Mouse (Mus musculus): ENCODE results near the gene Gm20388. TPM values are rescaled to one million over a fixed set of nuclear protein-coding genes. Genes with fewer than 3 reads are reported as not detected.

Gene Gm20388
- polyA plus RNA-seq, 2 experiments = 8.5 TPM; not detected in 1

DNA sequence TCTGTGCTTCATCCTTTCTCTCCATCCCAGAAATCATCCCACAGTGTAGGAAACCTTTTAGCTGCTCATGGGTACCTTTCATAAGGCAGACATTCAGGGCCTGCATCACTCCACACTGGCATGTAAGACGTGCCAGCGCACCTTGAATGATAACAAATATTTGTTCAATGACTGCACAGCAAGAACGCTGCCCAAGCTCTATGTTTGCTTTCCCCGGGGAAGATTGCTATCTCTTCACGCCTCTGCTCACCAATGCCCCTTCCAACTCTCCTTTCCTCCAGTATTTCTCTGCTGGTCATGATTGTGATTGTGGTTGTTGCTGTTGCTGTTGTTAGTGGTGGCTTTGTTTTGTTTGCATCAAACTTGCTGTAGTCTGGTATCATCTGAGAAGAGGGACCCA lies 4292.3 kb downstream of the Gm20388 start:
- H3K4me1 ChIP-seq (replicated peaks; ENCODE audit: control insufficient read depth in 2 of 2, insufficient read depth in 2 of 2, low read length in 1 of 2) = no peaks in the 10 kb centered on the region
- no peak overlapping the region for H3K27ac ChIP-seq

DNA sequence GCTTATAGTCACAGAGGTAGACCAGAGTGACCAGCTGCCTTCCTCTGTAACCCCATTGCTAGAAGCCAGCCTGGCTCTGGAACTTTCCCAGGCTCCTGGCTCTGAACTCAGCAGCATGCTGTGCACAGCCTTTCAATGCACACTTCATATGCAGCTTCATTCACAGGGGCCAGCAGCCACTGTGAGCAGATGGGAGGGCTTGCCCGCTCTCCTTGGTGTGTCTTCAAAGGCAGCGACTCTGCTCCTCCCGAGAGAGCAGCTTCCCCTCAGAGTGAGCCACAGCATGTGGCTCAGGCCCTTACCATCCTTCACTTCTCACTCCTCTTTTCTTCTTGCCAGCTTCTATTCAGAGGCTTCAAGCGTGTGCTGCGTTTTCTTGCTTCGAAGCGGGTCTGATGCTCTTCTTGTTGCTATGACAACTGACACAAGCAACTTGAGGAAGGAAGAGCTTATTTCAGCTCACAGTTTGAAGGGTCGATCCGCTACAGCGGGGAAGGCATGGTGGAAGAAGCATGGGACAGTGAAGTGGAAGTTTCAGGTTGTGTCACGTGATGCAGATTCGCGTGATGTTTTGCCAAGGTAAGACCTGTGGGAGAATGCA lies 4293.5 kb downstream of the Gm20388 start:
- WGBS (ENCODE audit: insufficient replicate concordance) = 69% methylated on average over 13 of the region's 13 CpGs
- no peak for TF ChIP-seq EP300 (IDR thresholded peaks at IDR 0.05; ENCODE audit: low read depth)
- no peak for TF ChIP-seq CTCF (IDR thresholded peaks at IDR 0.05; ENCODE audit: low read depth)
- Histone ChIP-seq H3K4me3 (ENCODE audit: insufficient read depth in 1 of 2, low read depth in 2 of 2, low read length in 2 of 2) (no peak overlapping the region), H3K27me3 (ENCODE audit: control insufficient read depth, insufficient read depth, low read length) (no peaks in the 10 kb centered on the region), H3K36me3 (replicated peaks; ENCODE audit: control insufficient read depth, insufficient read depth, low read depth) (no peaks in the 10 kb centered on the region), H3K27ac (no peak overlapping the region), H3K4me1 (replicated peaks; ENCODE audit: control insufficient read depth in 2 of 2, insufficient read depth in 2 of 2, low read length in 1 of 2) (no peaks in the 10 kb centered on the region), H3K9me3 (ENCODE audit: control insufficient read depth, low read length) (no peaks in the 10 kb centered on the region), H3K9ac (replicated peaks) (no peak overlapping the region), H3K4me2 (ENCODE audit: low read depth) (no peak overlapping the region)
- DNase-seq (ENCODE audit: low read depth in 3 of 3, low spot score in 3 of 3) = no peak
- no peak for ATAC-seq (ENCODE audit: insufficient read depth)

More for the DNA sequence above, 4292.3 kb downstream of the Gm20388 start:
- WGBS (ENCODE audit: insufficient replicate concordance) = 60% methylated on average over 5 of the region's 5 CpGs
- ATAC-seq (ENCODE audit: insufficient read depth) (no peak), DNase-seq (ENCODE audit: low read depth in 3 of 3, low spot score in 3 of 3) (no peak)
- no peaks in the 10 kb centered on the region for H3K36me3 ChIP-seq (replicated peaks; ENCODE audit: control insufficient read depth, insufficient read depth, low read depth)
- H3K27me3 ChIP-seq (ENCODE audit: control insufficient read depth, insufficient read depth, low read length) = no peaks in the 10 kb centered on the region
- H3K4me3 ChIP-seq (ENCODE audit: insufficient read depth in 1 of 2, low read depth in 2 of 2, low read length in 2 of 2) = no peak overlapping the region
- no peak for TF ChIP-seq EP300 (IDR thresholded peaks at IDR 0.05; ENCODE audit: low read depth)
- TF ChIP-seq CTCF (IDR thresholded peaks at IDR 0.05; ENCODE audit: low read depth) = no peak
- H3K9me3 ChIP-seq (ENCODE audit: control insufficient read depth, low read length) = no peaks in the 10 kb centered on the region
- H3K9ac ChIP-seq (replicated peaks) = no peak overlapping the region
- no peak overlapping the region for H3K4me2 ChIP-seq (ENCODE audit: low read depth)

DNA sequence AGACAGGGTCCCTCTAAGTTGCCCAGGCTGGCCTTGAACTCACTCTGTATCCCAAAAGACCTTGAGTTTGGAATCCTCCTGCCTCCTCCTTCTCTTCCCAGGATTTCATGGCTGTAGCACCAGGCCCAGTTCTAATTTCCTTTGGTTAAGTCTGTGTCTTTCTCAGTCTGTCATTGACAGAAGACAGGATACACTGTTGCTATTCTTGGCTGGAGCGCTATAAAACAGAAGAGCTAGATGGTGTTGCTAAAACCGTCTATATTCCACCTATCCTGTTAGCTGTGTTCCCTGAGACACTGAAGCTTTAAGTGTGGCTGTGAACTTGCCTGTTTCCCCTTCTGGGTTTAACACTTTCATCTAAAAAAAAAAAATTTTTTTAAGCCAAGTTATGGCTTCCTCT lies 4301.5 kb downstream of the Gm20388 start:
- no peaks in the 10 kb centered on the region for H3K36me3 ChIP-seq (replicated peaks; ENCODE audit: control insufficient read depth, insufficient read depth, low read depth)
- TF ChIP-seq EP300 (IDR thresholded peaks at IDR 0.05; ENCODE audit: low read depth) = no peak
- TF ChIP-seq CTCF (IDR thresholded peaks at IDR 0.05; ENCODE audit: low read depth) = no peak
- no peak for ATAC-seq (ENCODE audit: insufficient read depth)

DNA sequence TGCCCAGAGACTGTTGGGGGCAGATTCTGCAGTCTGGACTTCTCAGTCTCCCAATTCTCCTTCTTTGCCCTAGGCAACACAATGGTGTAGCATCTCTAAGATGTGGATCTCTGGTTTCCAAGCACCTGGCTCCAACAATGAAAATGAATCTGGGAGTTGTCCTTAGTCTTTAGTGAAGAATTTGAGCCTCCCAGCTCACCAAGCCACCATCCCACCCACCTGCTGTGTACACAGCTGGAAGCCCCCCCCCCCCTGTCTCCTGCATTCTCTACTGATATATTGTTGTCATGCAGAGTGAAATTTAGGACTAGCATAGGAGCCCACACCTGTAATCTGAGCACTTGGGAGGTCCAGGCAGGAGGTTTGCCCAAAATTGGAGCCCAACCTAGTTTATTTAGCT lies 4306.3 kb downstream of the Gm20388 start:
- H3K36me3 ChIP-seq (replicated peaks; ENCODE audit: control insufficient read depth, insufficient read depth, low read depth) = no peaks in the 10 kb centered on the region
- no peak overlapping the region for H3K9ac ChIP-seq (replicated peaks)
- H3K27ac ChIP-seq = no peak overlapping the region
- no peak overlapping the region for H3K4me2 ChIP-seq (ENCODE audit: low read depth)
- H3K27me3 ChIP-seq (ENCODE audit: control insufficient read depth, insufficient read depth, low read length) = no peaks in the 10 kb centered on the region
- no peak for DNase-seq (ENCODE audit: low read depth in 3 of 3, low spot score in 3 of 3)
- H3K4me1 ChIP-seq (replicated peaks; ENCODE audit: control insufficient read depth in 2 of 2, insufficient read depth in 2 of 2, low read length in 1 of 2) = no peaks in the 10 kb centered on the region
- no peak for TF ChIP-seq CTCF (IDR thresholded peaks at IDR 0.05; ENCODE audit: low read depth)
- no peak for TF ChIP-seq EP300 (IDR thresholded peaks at IDR 0.05; ENCODE audit: low read depth)
- no peaks in the 10 kb centered on the region for H3K9me3 ChIP-seq (ENCODE audit: control insufficient read depth, low read length)
- no peak overlapping the region for H3K4me3 ChIP-seq (ENCODE audit: insufficient read depth in 1 of 2, low read depth in 2 of 2, low read length in 2 of 2)
- ATAC-seq (ENCODE audit: insufficient read depth) = no peak

More for the DNA sequence above, 4301.5 kb downstream of the Gm20388 start:
- no peaks in the 10 kb centered on the region for H3K9me3 ChIP-seq (ENCODE audit: control insufficient read depth, low read length)
- 50% methylated on average over 2 of the region's 2 CpGs for WGBS (ENCODE audit: insufficient replicate concordance)
- no peaks in the 10 kb centered on the region for H3K4me1 ChIP-seq (replicated peaks; ENCODE audit: control insufficient read depth in 2 of 2, insufficient read depth in 2 of 2, low read length in 1 of 2)
- H3K27ac ChIP-seq = no peak overlapping the region
- no peaks in the 10 kb centered on the region for H3K27me3 ChIP-seq (ENCODE audit: control insufficient read depth, insufficient read depth, low read length)
- no peak overlapping the region for H3K4me3 ChIP-seq (ENCODE audit: insufficient read depth in 1 of 2, low read depth in 2 of 2, low read length in 2 of 2)
- H3K9ac ChIP-seq (replicated peaks) = no peak overlapping the region
- no peak overlapping the region for H3K4me2 ChIP-seq (ENCODE audit: low read depth)
- DNase-seq (ENCODE audit: low read depth in 3 of 3, low spot score in 3 of 3) = no peak

DNA sequence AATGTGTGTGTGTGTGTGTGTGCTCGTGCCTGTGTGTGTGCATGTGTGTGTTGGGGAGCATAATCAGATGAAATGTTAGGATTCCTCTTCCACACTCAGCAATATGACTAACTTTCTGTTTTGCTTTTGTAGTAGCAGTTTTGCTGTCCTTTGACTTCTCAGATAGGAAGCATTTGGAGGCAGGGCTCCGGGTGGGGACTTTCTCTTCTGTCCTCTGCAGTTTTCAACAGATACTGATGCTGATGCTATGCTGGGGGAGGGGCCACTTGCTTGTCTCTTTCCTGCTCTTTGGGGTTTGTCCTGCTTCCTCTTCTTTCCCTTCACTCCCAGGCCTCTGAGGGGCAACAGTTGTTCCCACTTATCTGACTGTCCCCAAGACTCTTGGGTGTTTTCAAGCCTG lies 4319.2 kb downstream of the Gm20388 start:
- DNase-seq (ENCODE audit: low read depth in 3 of 3, low spot score in 3 of 3) = no peak
- Histone ChIP-seq H3K27me3 (ENCODE audit: control insufficient read depth, insufficient read depth, low read length) (no peaks in the 10 kb centered on the region; the same call in 1 of the 2 replicates), H3K36me3 (replicated peaks; ENCODE audit: control insufficient read depth, insufficient read depth, low read depth) (no peaks in the 10 kb centered on the region), H3K9me3 (ENCODE audit: control insufficient read depth, low read length) (no peaks in the 10 kb centered on the region), H3K9ac (replicated peaks) (no peak overlapping the region), H3K4me1 (replicated peaks; ENCODE audit: control insufficient read depth in 2 of 2, insufficient read depth in 2 of 2, low read length in 1 of 2) (peaks cover 0 to 12% of the 10 kb centered on the region in 2 experiments; a peak in 3 of 4 replicates), H3K4me3 (ENCODE audit: insufficient read depth in 1 of 2, low read depth in 2 of 2, low read length in 2 of 2) (no peak overlapping the region), H3K4me2 (ENCODE audit: low read depth) (no peak overlapping the region), H3K27ac (no peak overlapping the region)
- WGBS (ENCODE audit: insufficient replicate concordance) = 19% methylated on average over 2 of the region's 2 CpGs
- ATAC-seq (ENCODE audit: insufficient read depth) = no peak
- no peak for TF ChIP-seq CTCF (IDR thresholded peaks at IDR 0.05; ENCODE audit: low read depth)

Data from liver, embryonic 14.5 days (tissue).